Mouse (Mus musculus): ENCODE data around the gene Rasgrf2.

The Rasgrf2 gene

GRCm38 (mm10) chr13:91937232-91937631 is 194.2 kb downstream of the Rasgrf2 start:
- no peak for DNase-seq

- DNase-seq = no peak
Observed at GRCm38 (mm10) chr13:91932122-91932521, 199.3 kb downstream of the Rasgrf2 start.

- no peak for DNase-seq
Observed at GRCm38 (mm10) chr13:91929943-91930726, 201.3 kb downstream of the Rasgrf2 start.

- DNase-seq = no peak
Observed at GRCm38 (mm10) chr13:91928605-91929389, 202.7 kb downstream of the Rasgrf2 start.

GRCm38 (mm10) chr13:91921010-91921409 is 210.4 kb downstream of the Rasgrf2 start:
- no peak for DNase-seq

GRCm38 (mm10) chr13:91918764-91919163 is 212.7 kb downstream of the Rasgrf2 start:
- no peak for DNase-seq

- DNase-seq = no peak
Observed at GRCm38 (mm10) chr13:91917835-91918234, 213.6 kb downstream of the Rasgrf2 start.

- DNase-seq = no peak
Observed at GRCm38 (mm10) chr13:91916308-91916707, 215.1 kb downstream of the Rasgrf2 start.

- no peak for DNase-seq
Observed at GRCm38 (mm10) chr13:91915582-91916239, 215.7 kb downstream of the Rasgrf2 start.

- DNase-seq = peak; percentile 4
Observed at GRCm38 (mm10) chr13:91915192-91915581, 216.3 kb downstream of the Rasgrf2 start.

GRCm38 (mm10) chr13:91911652-91912051 is 219.8 kb downstream of the Rasgrf2 start:
- no peak for DNase-seq

- no peak for DNase-seq
Observed at GRCm38 (mm10) chr13:91911211-91911610, 220.2 kb downstream of the Rasgrf2 start.

GRCm38 (mm10) chr13:91908202-91908980 is 223.1 kb downstream of the Rasgrf2 start:
- DNase-seq = peak; percentile 66

- no peak for DNase-seq
Observed at GRCm38 (mm10) chr13:91906338-91906737, 225.1 kb downstream of the Rasgrf2 start.

- no peak for DNase-seq
Observed at GRCm38 (mm10) chr13:91896476-91896875, 235.0 kb downstream of the Rasgrf2 start.

GRCm38 (mm10) chr13:91893132-91893531 is 238.3 kb downstream of the Rasgrf2 start:
- peak; percentile 12 for DNase-seq

GRCm38 (mm10) chr13:91890031-91890619 is 241.3 kb downstream of the Rasgrf2 start:
- DNase-seq = no peak

- no peak for DNase-seq
Observed at GRCm38 (mm10) chr13:91884714-91885386, 246.6 kb downstream of the Rasgrf2 start.

- DNase-seq = peak; percentile 35
Observed at GRCm38 (mm10) chr13:91881837-91882480, 249.5 kb downstream of the Rasgrf2 start.

GRCm38 (mm10) chr13:91880256-91880655 is 251.2 kb downstream of the Rasgrf2 start:
- no peak for DNase-seq

GRCm38 (mm10) chr13:91877996-91878395 is 253.5 kb downstream of the Rasgrf2 start:
- no peak for DNase-seq
